Mouse (Mus musculus): ENCODE data around the gene Gpi1. TPM values are rescaled to one million over a fixed set of nuclear protein-coding genes. Genes with fewer than 3 reads are reported as not detected.

Gene Gpi1
- polyA plus RNA-seq (2017; shearing (Covaris generic)), result 100 to 1,000 TPM; 289 to 354 TPM

DNA sequence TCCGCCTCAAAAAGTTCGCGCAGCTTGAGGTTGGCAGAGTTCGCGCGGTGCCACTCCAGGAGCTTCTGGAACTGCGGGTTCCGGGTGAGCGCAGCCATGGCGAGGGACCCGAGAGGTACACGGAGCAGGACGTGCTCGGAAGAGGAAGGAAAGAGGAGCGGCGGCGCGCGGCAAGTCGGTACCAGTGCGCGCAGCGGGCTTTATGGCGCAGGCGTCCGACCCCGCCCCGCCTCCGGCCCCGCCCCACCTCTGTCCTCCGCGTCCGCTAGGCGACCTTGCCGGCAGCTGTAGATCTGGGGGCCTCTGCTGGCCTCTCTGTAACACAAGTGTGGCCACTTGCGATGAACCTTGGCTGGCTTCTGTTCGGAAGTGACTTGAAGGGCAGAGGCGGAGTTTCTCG is at the start of gene Gpi1:
Gene Gpi1, minus strand, starts transcription at position 221 of the 400 bp plus-strand sequence.

DNA sequence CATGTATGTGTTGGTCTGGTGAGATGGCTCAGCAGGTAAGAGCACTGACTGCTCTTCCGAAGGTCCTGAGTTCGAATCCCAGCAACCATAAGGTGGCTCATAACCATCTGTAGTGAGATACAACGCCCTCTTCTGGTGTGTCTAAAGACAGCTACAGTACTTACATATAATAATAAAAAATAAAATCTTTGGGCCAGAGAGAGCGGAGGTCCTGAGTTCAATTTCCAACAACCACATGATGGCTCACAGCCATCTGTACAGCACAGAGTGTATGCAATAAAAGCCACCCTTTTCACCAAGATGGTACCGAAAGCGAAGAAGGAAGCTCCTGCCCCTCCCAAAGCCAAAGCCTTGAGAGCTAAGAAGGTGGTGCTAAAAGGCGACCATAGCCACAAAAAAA is 20.6 kb upstream of the Gpi1 start, which contains the start of gene Gm6096:
Gene Gm6096, plus strand, starts transcription at position 301 of the 400 bp plus-strand sequence.

DNA sequence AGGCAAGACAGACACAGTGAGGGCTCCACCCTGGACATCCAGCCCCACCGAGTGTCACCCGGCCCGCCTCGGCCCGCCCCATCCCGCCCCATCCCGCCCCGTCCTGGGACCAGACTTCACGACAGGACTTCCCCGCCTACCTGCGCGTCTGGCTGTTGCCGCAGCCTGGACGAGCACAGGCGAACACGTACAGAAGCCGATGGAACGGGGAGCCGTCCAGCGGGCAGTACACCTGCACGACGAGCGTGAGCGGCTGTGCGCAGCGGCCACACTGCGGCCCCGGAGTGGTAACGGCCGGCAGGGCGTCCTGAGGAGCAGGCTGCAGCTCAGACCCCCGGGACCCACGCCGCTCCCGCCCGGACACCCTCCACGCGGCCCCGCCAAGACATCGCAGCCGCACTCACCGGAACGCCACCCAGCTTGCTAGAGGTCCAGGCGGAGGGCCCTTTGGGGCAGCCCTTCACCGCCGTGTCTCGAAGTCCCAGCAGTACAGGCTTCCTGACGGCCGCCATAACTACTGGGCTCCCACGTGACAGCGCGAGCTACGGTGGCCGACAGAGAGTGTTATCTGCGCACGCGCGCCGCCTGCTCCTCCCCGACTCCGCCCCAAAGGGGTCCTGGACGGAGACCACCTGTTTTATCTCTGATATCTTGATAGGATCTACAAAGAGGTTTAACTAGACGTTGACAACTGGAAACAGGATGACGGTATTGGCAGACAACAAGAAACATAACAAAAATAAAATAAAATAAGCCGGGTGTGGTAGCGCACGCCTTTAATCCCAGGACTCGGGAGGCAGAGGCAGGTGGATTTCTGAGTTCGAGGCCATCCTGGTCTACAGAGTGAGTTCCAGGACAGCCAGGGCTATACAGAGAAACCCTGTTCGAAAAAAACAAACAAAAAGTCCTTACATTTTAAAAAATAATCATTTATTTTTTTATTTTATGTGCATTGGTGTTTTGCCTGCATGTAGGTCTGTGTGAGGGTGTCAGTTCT is 33.7 kb downstream of the Gpi1 start, which contains the start of gene Pdcd2l:
Gene Pdcd2l, minus strand, starts transcription at position 530 of the 997 bp plus-strand sequence.

DNA sequence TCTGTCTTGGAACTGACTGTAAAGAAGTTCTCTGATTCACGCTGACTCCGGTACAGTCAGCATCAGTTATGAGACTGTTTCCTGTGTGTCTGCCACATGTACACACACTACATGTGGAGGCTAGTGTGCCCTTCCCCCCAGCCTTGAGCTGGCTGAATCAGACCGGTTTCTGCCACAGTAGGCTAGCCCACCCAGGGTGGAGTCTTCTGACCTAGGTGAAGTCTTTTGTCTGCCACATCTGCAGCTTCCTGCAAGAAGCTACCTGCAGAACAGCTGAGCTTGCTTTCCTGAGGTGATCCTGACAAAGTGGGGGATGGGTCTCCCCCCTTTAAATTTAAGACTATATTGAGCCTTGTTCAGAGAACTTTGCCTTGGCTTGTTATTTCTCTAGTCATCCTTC is 60.7 kb downstream of the Gpi1 start, which contains the start of gene Uba2:
Gene Uba2, minus strand, starts transcription at position 146 of the 400 bp plus-strand sequence.

Other genes with a start within 250 kb of the Gpi1 start
- gene Scgb2b27, start 216.4 kb downstream of the Gpi1 start, polyA plus RNA-seq (2017; shearing (Covaris generic)), result not detected
- not detected for gene Scgb1b27, start 208.9 kb downstream of the Gpi1 start, polyA plus RNA-seq (2017; shearing (Covaris generic))
- not detected for gene Scgb1b30, start 134.9 kb downstream of the Gpi1 start, polyA plus RNA-seq (2017; shearing (Covaris generic))
- under 1 TPM in 1 of 2 experiments, not detected in 1; 0.55 TPM for gene Wtip, start 97.1 kb downstream of the Gpi1 start, polyA plus RNA-seq (2017; shearing (Covaris generic))
- gene Uba2, start 60.7 kb downstream of the Gpi1 start, polyA plus RNA-seq (2017; shearing (Covaris generic)), result 100 to 1,000 TPM; 132 to 139 TPM
- gene Pdcd2l, start 33.7 kb downstream of the Gpi1 start, polyA plus RNA-seq (2017; shearing (Covaris generic)), result 10 to 100 TPM; 39.3 to 50.2 TPM
- under 1 TPM in 1 of 2 experiments, not detected in 1; 0.57 TPM for gene Gm6096, start 20.7 kb upstream of the Gpi1 start, polyA plus RNA-seq (2017; shearing (Covaris generic))
- gene 4931406P16Rik, start 83.2 kb upstream of the Gpi1 start, polyA plus RNA-seq (2017; shearing (Covaris generic)), result 10 to 100 TPM; 19.1 to 19.5 TPM
- gene Lsm14a, start 163.0 kb upstream of the Gpi1 start, polyA plus RNA-seq (2017; shearing (Covaris generic)), result 100 to 1,000 TPM; 204 to 212 TPM

Measured in activated CD4-positive, CD25-positive, alpha-beta regulatory T cell (primary cell).